In genomic region chr13:37728551-37728950, GRCm38 (mm10) we compare ENCODE assay signal across 14 mouse cellular contexts. TPM values are rescaled to one million over a fixed set of nuclear protein-coding genes. Genes with fewer than 3 reads are reported as not detected.
A peak's percentile ranks its signal among the peaks of the same experiment; 100 is the strongest.
DNase-seq lines count a peak whose midpoint lies in the region; ATAC-seq lines count a peak whose summit lies in the region.
"Had no signal": no experiment of that assay in that cellular context is flagged by ENCODE, and none has a peak within 500 bp of the region (broad histone marks: within the 10 kb centered on the region; RNA-seq: fewer than 3 reads in every experiment).

No protein-coding gene starts in this region.

- H3K4me1 ChIP-seq in kidney, embryonic 15.5 days = no peaks in the 10 kb centered on the region
- H3K4me1 ChIP-seq: forebrain, embryonic 15.5 days had no signal

- ATAC-seq in kidney, embryonic 15.5 days (replicated peaks; ENCODE audit: low FRiP score) = no peak
- no peak for ATAC-seq in erythroblast, adult 5-6 weeks (replicated peaks; ENCODE audit: low FRiP score, poor library complexity, severe bottlenecking)
- ATAC-seq: forebrain, embryonic 15.5 days; hindbrain, embryonic 16.5 days had no signal

- no peaks in the 10 kb centered on the region for H3K36me3 ChIP-seq in kidney, embryonic 15.5 days
- H3K36me3 ChIP-seq: forebrain, embryonic 15.5 days; heart, embryonic 13.5 days had no signal

- no peaks in the 10 kb centered on the region for H3K9me3 ChIP-seq in kidney, embryonic 15.5 days (replicated peaks)
- H3K9me3 ChIP-seq: forebrain, embryonic 15.5 days; heart, embryonic 13.5 days had no signal

- H3K27me3 ChIP-seq in kidney, embryonic 15.5 days = no peaks in the 10 kb centered on the region
- H3K27me3 ChIP-seq: forebrain, embryonic 15.5 days; heart, embryonic 13.5 days had no signal

- H3K4me2 ChIP-seq in kidney, embryonic 15.5 days = no peak overlapping the region
- H3K4me2 ChIP-seq: forebrain, embryonic 15.5 days; heart, embryonic 13.5 days; midbrain, embryonic 11.5 days had no signal

- no peak overlapping the region for H3K27ac ChIP-seq in kidney, embryonic 15.5 days
- H3K27ac ChIP-seq: forebrain, embryonic 15.5 days; heart, embryonic 13.5 days; liver, embryonic 14.5 days had no signal

- H3K4me3 ChIP-seq in kidney, embryonic 15.5 days (replicated peaks) = no peak overlapping the region
- H3K4me3 ChIP-seq: forebrain, embryonic 15.5 days; heart, embryonic 13.5 days had no signal

- DNase-seq in kidney, adult 8-10 months = peak; percentile 12 to 39
- peak; percentile 13 to 15 for DNase-seq in cerebellum, adult 18-20 months
- peak; percentile 39 to 51 for DNase-seq in cerebellum, postnatal 14 days
- peak; percentile 18 for DNase-seq in kidney, postnatal 10 days
- DNase-seq in adrenal gland, postnatal 10 days = no peak
- DNase-seq in urinary bladder, postnatal 14 days (ENCODE audit: low spot score) = no peak
- DNase-seq: right cerebral cortex, postnatal 14 days had no signal

- no peak overlapping the region for H3K9ac ChIP-seq in kidney, embryonic 15.5 days
- H3K9ac ChIP-seq: forebrain, embryonic 15.5 days; heart, embryonic 13.5 days; liver, embryonic 14.5 days had no signal

- 85% methylated on average over 7 of the region's 7 CpGs for WGBS in kidney, embryonic 15.5 days

RNA-seq across cellular contexts. Expression of gene Rreb1, which starts 49.6 kb away (rescaled TPM):
- 14.3 and 14.5 TPM in 2 replicates for polyA plus RNA-seq in kidney, embryonic 15.5 days (2015; fragmentation: Nextera tagmentation; extraction: Ambion mirVana)
- total RNA-seq in adrenal gland, postnatal 10 days (2021) = 10 to 100 TPM; 57.4 to 74.8 TPM
- 9.2 and 11.7 TPM in 2 replicates for total RNA-seq in erythroblast, adult 5-6 weeks (2015; ENCODE audit: low replicate concordance)
- 2.4 and 8.2 TPM in 2 replicates for total RNA-seq in erythroblast, adult 5-6 weeks (2017; ENCODE audit: low replicate concordance)

Comparison
In these comparisons a context has a peak if more than half of its experiments do, and no peak if none do; other contexts are left out.
1. DNase-seq: peak in kidney, adult 8-10 months (2 of 2), cerebellum, adult 18-20 months (2 of 2), cerebellum, postnatal 14 days (2 of 2) and kidney, postnatal 10 days (single experiment); none in adrenal gland, postnatal 10 days (single experiment) and urinary bladder, postnatal 14 days (single experiment).
2. RNA of gene Rreb1, which starts 49.6 kb away (total RNA-seq): 57.4 to 74.8 TPM in adrenal gland, postnatal 10 days; 2.4 to 11.7 TPM in erythroblast, adult 5-6 weeks; every median in the first group is over 4 times any median in the second.